ENCODE assay signal across 20 mouse cellular contexts in genomic region chr17:24154463-24154862, GRCm38 (mm10). TPM values are rescaled to one million over a fixed set of nuclear protein-coding genes. Genes with fewer than 3 reads are reported as not detected.
DNase-seq lines count a peak whose midpoint lies in the region; ATAC-seq lines count a peak whose summit lies in the region.
"Had no signal": no experiment of that assay in that cellular context is flagged by ENCODE, and none has a peak within 500 bp of the region (broad histone marks: within the 10 kb centered on the region; RNA-seq: fewer than 3 reads in every experiment).

No protein-coding gene starts in this region.

- no peak overlapping the region for H3K9ac ChIP-seq in kidney, embryonic 14.5 days (ENCODE audit: low read depth, low read length)
- H3K9ac ChIP-seq: embryonic facial prominence, embryonic 15.5 days; hindbrain, embryonic 12.5 days; liver, embryonic 14.5 days; midbrain, embryonic 12.5 days; neural tube, embryonic 12.5 days had no signal

- H3K4me2 ChIP-seq in kidney, embryonic 14.5 days (replicated peaks; ENCODE audit: low read depth, low read length), result no peak overlapping the region
- H3K4me2 ChIP-seq: embryonic facial prominence, embryonic 15.5 days; heart, embryonic 11.5 days; hindbrain, embryonic 12.5 days; midbrain, embryonic 12.5 days; neural tube, embryonic 12.5 days had no signal

- peaks cover 8% of the 10 kb centered on the region; the same call in 1 of the 2 replicates for H3K4me1 ChIP-seq in kidney, embryonic 14.5 days (ENCODE audit: control insufficient read depth, insufficient read depth, low read length)

- DNase-seq in kidney, adult 18-20 months, result peak; percentile 81
- DNase-seq in kidney, adult 9 months, result peak; percentile 95
- peak; percentile 47 to 67 for DNase-seq in kidney, postnatal 4 days
- DNase-seq in lung, postnatal 36 days, result peak; percentile 82
- DNase-seq in heart, adult 11 months, result no peak
- DNase-seq in thymus, postnatal 4 days, result no peak
- no peak for DNase-seq in spleen, adult 18-20 months
- DNase-seq: adrenal gland, postnatal 36 days; cerebellum, adult 11-12 months; cerebellum, postnatal 25 days; heart, postnatal 10 days had no signal

- no peak for ATAC-seq in kidney, embryonic 14.5 days (ENCODE audit: low FRiP score, low TSS enrichment)
- ATAC-seq: forebrain, embryonic 16.5 days had no signal

- WGBS in kidney, embryonic 14.5 days, result 64% methylated on average over 3 of the region's 3 CpGs

- H3K36me3 ChIP-seq in kidney, embryonic 14.5 days (ENCODE audit: control insufficient read depth, insufficient read depth, low read length), result peaks cover 10% of the 10 kb centered on the region; the same call in 1 of the 2 replicates

- H3K4me3 ChIP-seq in kidney, embryonic 14.5 days (ENCODE audit: low read length), result no peak overlapping the region
- H3K4me3 ChIP-seq: embryonic facial prominence, embryonic 15.5 days; hindbrain, embryonic 12.5 days; left cerebral cortex, adult 2 months; midbrain, embryonic 12.5 days; neural tube, embryonic 12.5 days had no signal

- H3K27me3 ChIP-seq in kidney, embryonic 14.5 days (ENCODE audit: control insufficient read depth, insufficient read depth, low read length), result no peaks in the 10 kb centered on the region
- H3K27me3 ChIP-seq: embryonic facial prominence, embryonic 15.5 days; hindbrain, embryonic 12.5 days; midbrain, embryonic 12.5 days; neural tube, embryonic 12.5 days had no signal

- no peaks in the 10 kb centered on the region for H3K9me3 ChIP-seq in kidney, embryonic 14.5 days (ENCODE audit: control insufficient read depth, low read length)
- H3K9me3 ChIP-seq: embryonic facial prominence, embryonic 15.5 days; hindbrain, embryonic 12.5 days; midbrain, embryonic 12.5 days; neural tube, embryonic 12.5 days had no signal

- no peak overlapping the region for H3K27ac ChIP-seq in kidney, embryonic 14.5 days (ENCODE audit: low read depth, low read length)
- H3K27ac ChIP-seq: embryonic facial prominence, embryonic 15.5 days; hindbrain, embryonic 12.5 days; left cerebral cortex, adult 2 months; liver, embryonic 14.5 days; midbrain, embryonic 12.5 days; neural tube, embryonic 12.5 days had no signal

RNA-seq across cellular contexts. Expression of gene Pdpk1, which starts 3.7 kb away (rescaled TPM):
- 29.3 and 44.0 TPM in 2 replicates for polyA plus RNA-seq in kidney, embryonic 14.5 days (2014; fragmentation: Nextera tagmentation; extraction: Ambion mirVana)

RNA-seq across cellular contexts. Expression of gene Amdhd2, which starts 9.1 kb away (rescaled TPM):
- polyA plus RNA-seq in kidney, embryonic 14.5 days (2014; fragmentation: Nextera tagmentation; extraction: Ambion mirVana), result 33.0 and 37.5 TPM in 2 replicates

RNA-seq across cellular contexts. Expression of gene Atp6v0c, which starts 15.0 kb away (rescaled TPM):
- polyA plus RNA-seq in kidney, embryonic 14.5 days (2014; fragmentation: Nextera tagmentation; extraction: Ambion mirVana), result 528 and 578 TPM in 2 replicates

RNA-seq across cellular contexts. Expression of gene Tbc1d24, which starts 50.9 kb away (rescaled TPM):
- 5.0 and 8.2 TPM in 2 replicates for polyA plus RNA-seq in kidney, embryonic 14.5 days (2014; fragmentation: Nextera tagmentation; extraction: Ambion mirVana)

RNA-seq across cellular contexts. Expression of gene Ntn3, which starts 54.9 kb away (rescaled TPM):
- polyA plus RNA-seq in kidney, embryonic 14.5 days (2014; fragmentation: Nextera tagmentation; extraction: Ambion mirVana), result 4.6 and 5.3 TPM in 2 replicates

Comparison
In these comparisons a context has a peak if more than half of its experiments do, and no peak if none do; other contexts are left out.
1. DNase-seq: peak in kidney, adult 18-20 months (single experiment), kidney, adult 9 months (single experiment), kidney, postnatal 4 days (2 of 2) and lung, postnatal 36 days (single experiment); none in heart, adult 11 months (single experiment), thymus, postnatal 4 days (single experiment) and spleen, adult 18-20 months (0 of 2).